In the genomic region with DNA sequence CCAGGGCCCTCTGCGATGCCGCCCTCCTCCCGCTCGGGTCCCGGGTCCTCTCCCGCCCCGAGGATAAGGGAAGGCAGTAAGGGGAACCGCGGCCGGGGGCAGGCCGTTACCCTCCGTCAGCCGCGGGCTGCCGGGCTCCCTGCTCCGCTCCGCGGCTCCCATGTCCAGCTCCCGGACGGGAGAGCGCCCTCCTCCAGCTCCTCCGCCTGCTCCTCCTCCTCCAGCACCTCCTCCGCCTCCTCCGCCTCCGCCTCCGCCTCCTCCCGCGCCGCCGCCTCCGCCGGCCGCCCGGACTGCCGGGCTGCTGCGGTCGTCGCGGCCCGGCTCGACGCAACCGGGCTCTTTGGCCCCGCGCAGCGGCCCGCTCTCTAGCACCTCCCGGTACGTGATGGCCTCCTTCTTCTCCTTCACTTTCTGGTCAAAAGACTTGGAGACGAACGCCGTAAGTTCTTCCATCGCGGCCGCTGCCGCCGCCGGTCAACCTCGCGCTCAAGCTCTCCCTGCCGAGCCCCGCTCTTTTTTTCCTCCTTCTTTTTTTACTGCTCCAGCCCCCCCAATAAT, we compare ENCODE assay signal across 8 mouse cellular contexts. TPM values are rescaled to one million over a fixed set of nuclear protein-coding genes. Genes with fewer than 3 reads are reported as not detected.
DNase-seq lines count a peak whose midpoint lies in the region; ATAC-seq and TF ChIP-seq lines count a peak whose summit lies in the region.

Rsrc1 (plus strand) TSS at position 290 of the 561 bp plus-strand sequence.

- H3K4me3 ChIP-seq in gastrocnemius, adult 2 months = peak within 1 kb of the TSS; percentile 74
- H3K4me3 ChIP-seq in hindbrain, embryonic 15.5 days = peak within 1 kb of the TSS; percentile 33
- H3K4me3 ChIP-seq in midbrain, embryonic 11.5 days (ENCODE audit: low read depth, low read length) = peak within 1 kb of the TSS; percentile 49

- H3K9me3 ChIP-seq in hindbrain, embryonic 15.5 days = no peaks in the 10 kb centered on the region
- no peaks in the 10 kb centered on the region for H3K9me3 ChIP-seq in midbrain, embryonic 11.5 days (ENCODE audit: control insufficient read depth, low read length)

- H3K27ac ChIP-seq in gastrocnemius, adult 2 months = peak within 1 kb of the TSS; percentile 84
- H3K27ac ChIP-seq in hindbrain, embryonic 15.5 days (replicated peaks) = peak within 1 kb of the TSS; percentile 60
- peak within 1 kb of the TSS; percentile 52; the same call in 1 of the 2 replicates for H3K27ac ChIP-seq in midbrain, embryonic 11.5 days (ENCODE audit: low read depth, low read length)

- no peak for TF ChIP-seq CTCF in gastrocnemius, adult 2 months (IDR thresholded peaks at IDR 0.05)

- no peaks in the 10 kb centered on the region for H3K36me3 ChIP-seq in hindbrain, embryonic 15.5 days
- no peaks in the 10 kb centered on the region for H3K36me3 ChIP-seq in midbrain, embryonic 11.5 days (ENCODE audit: control insufficient read depth, insufficient read depth, low read length)

- DNase-seq in left cerebral cortex, adult 18-20 months (ENCODE audit: low spot score in 2 of 2) = no peak
- DNase-seq in left cerebral cortex, adult 9 months (ENCODE audit: low spot score in 2 of 2) = no peak
- DNase-seq in adrenal gland, postnatal 36 days = peak; percentile 82
- peak; percentile 84 for DNase-seq in gastrocnemius, adult 2 months
- no peak for DNase-seq in left cerebral cortex, postnatal 4 days
- peak; percentile 96 for DNase-seq in midbrain, embryonic 11.5 days (ENCODE audit: low spot score, missing footprints)
- peak; percentile 41 for DNase-seq in thymus, postnatal 14 days

- peak; percentile 20; the same call in 1 of the 2 replicates for ATAC-seq in hindbrain, embryonic 15.5 days (ENCODE audit: low FRiP score, low read depth)
- peak; percentile 45 for ATAC-seq in midbrain, embryonic 11.5 days (ENCODE audit: low FRiP score)

- 0% methylated on average over 55 of the region's 62 CpGs for WGBS in hindbrain, embryonic 15.5 days
- WGBS in midbrain, embryonic 11.5 days = under 1% methylated on average over 45 of the region's 62 CpGs

- H3K9ac ChIP-seq in hindbrain, embryonic 15.5 days = peak within 1 kb of the TSS; percentile 14; the same call in 1 of the 2 replicates
- H3K9ac ChIP-seq in midbrain, embryonic 11.5 days (ENCODE audit: low read length) = peak within 1 kb of the TSS; percentile 66

- peak within 1 kb of the TSS; percentile 53 for H3K4me2 ChIP-seq in hindbrain, embryonic 15.5 days
- peak within 1 kb of the TSS; percentile 61 for H3K4me2 ChIP-seq in midbrain, embryonic 11.5 days

- H3K27me3 ChIP-seq in hindbrain, embryonic 15.5 days = peaks cover 42% of the 10 kb centered on the region
- H3K27me3 ChIP-seq in midbrain, embryonic 11.5 days (ENCODE audit: control insufficient read depth, insufficient read depth, low read length) = peaks cover 67% of the 10 kb centered on the region

- intact Hi-C loops in gastrocnemius, adult 2 months (cut with DNase I) = no loop called here
- intact Hi-C loops in left cerebral cortex, postnatal 4 days (cut with DNase I) = no loop called here

- peaks cover 20% of the 10 kb centered on the region for H3K4me1 ChIP-seq in hindbrain, embryonic 15.5 days (replicated peaks)
- peaks cover 10% of the 10 kb centered on the region for H3K4me1 ChIP-seq in midbrain, embryonic 11.5 days (ENCODE audit: control insufficient read depth, insufficient read depth, low read length)

RNA-seq across cellular contexts. Expression of gene Rsrc1, which starts in this region (rescaled TPM):
- total RNA-seq in left cerebral cortex, adult 18-20 months (2021) = 10 to 100 TPM; 35.7 to 40.0 TPM
- 10 to 100 TPM; 29.2 to 29.7 TPM for total RNA-seq in adrenal gland, postnatal 36 days (2021)
- total RNA-seq in gastrocnemius, adult 2 months (2021) = 10 to 100 TPM; 11.6 to 14.8 TPM
- 29.3 and 33.3 TPM in 2 replicates for polyA plus RNA-seq in hindbrain, embryonic 15.5 days (2015; fragmentation: Nextera tagmentation; extraction: Ambion mirVana)
- total RNA-seq in left cerebral cortex, postnatal 4 days (2021) = 10 to 100 TPM; 30.2 to 31.4 TPM
- 59.6 and 61.7 TPM in 2 replicates for polyA plus RNA-seq in midbrain, embryonic 11.5 days (2014; fragmentation: Nextera tagmentation; extraction: Ambion mirVana)

Comparison
In these comparisons a context has a peak if more than half of its experiments do, and no peak if none do; other contexts are left out.
1. DNase-seq: peak in adrenal gland, postnatal 36 days (2 of 2), gastrocnemius, adult 2 months (single experiment), midbrain, embryonic 11.5 days (single experiment) and thymus, postnatal 14 days (single experiment); none in left cerebral cortex, adult 18-20 months (0 of 2), left cerebral cortex, adult 9 months (0 of 2) and left cerebral cortex, postnatal 4 days (single experiment).
2. Peak in every context shown above with its lines, with median percentiles within 50 percentile points of each other: H3K27ac ChIP-seq and H3K4me3 ChIP-seq.